Comparison of ENCODE assay signal across 8 mouse cellular contexts in the genomic region with DNA sequence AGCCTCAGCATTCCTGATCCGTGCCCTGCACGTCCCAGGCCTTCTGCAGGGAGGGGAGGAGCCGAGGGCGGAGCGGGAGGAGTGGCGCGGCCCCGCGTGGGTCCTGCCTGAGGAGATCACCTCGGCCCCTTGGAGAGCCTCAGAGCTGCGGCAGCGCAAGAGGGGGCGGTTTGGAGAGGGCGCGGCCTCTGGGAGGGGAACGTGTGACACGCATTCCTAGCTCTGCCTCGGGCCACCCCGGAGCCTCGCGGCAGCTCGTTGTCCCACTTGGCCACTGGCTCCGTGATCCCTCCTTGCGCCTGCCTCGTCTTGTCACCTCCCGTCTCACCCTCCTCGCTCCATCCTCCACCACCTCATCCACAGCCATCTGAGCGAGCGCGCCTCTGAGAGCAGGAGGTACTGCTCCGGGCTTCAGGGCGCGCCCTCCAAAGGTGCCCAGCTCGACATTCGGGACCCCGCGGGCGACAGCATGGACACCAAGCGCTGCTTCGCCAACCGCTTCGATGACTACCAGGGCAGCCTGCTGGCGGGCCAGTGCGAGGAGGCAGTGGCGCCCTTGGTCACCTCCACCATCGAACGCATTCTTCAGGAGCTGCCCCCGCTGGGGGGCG. TPM values are rescaled to one million over a fixed set of nuclear protein-coding genes. Genes with fewer than 3 reads are reported as not detected.
A peak's percentile ranks its signal among the peaks of the same experiment; 100 is the strongest.
DNase-seq lines count a peak whose midpoint lies in the region; ATAC-seq and TF ChIP-seq lines count a peak whose summit lies in the region.

TSS of gene Lancl3 (plus strand) at position 142 of the 611 bp plus-strand sequence.

- ATAC-seq in lung, embryonic 14.5 days (ENCODE audit: insufficient read depth) = peak; percentile 88

- H3K9me3 ChIP-seq in lung, embryonic 14.5 days (ENCODE audit: low read depth, low read length) = no peaks in the 10 kb centered on the region

- no peak within 1 kb of the TSS for H3K27ac ChIP-seq in lung, embryonic 14.5 days (ENCODE audit: low read depth)

- H3K4me3 ChIP-seq in lung, embryonic 14.5 days (ENCODE audit: low read depth, low read length) = peak within 1 kb of the TSS; percentile 41

- peak within 1 kb of the TSS; percentile 20 for H3K9ac ChIP-seq in lung, embryonic 14.5 days

- DNase-seq in urinary bladder, adult 18-20 months (ENCODE audit: low spot score in 2 of 2) = peak; percentile 30 to 42
- DNase-seq in urinary bladder, postnatal 10 days (ENCODE audit: low spot score) = no peak
- peak; percentile 58 to 69 for DNase-seq in cerebellum, postnatal 25 days
- DNase-seq in heart, adult 9 months (ENCODE audit: low spot score in 2 of 2) = peak; percentile 21 to 30
- peak; percentile 62 for DNase-seq in kidney, adult 18-20 months
- peak; percentile 40 for DNase-seq in lung, embryonic 14.5 days
- DNase-seq in ovary, postnatal 10 days (ENCODE audit: low spot score) = peak; percentile 5
- no peak for DNase-seq in left cerebral cortex, adult 9 months (ENCODE audit: low spot score in 2 of 2)

- H3K4me1 ChIP-seq in lung, embryonic 14.5 days (ENCODE audit: insufficient read depth) = no peaks in the 10 kb centered on the region

- H3K27me3 ChIP-seq in lung, embryonic 14.5 days (ENCODE audit: insufficient read depth, low read length) = no peaks in the 10 kb centered on the region

- TF ChIP-seq CTCF in lung, embryonic 14.5 days (IDR thresholded peaks at IDR 0.05; ENCODE audit: low read depth) = no peak

- H3K36me3 ChIP-seq in lung, embryonic 14.5 days (ENCODE audit: insufficient read depth) = no peaks in the 10 kb centered on the region

- WGBS in lung, embryonic 14.5 days = 9% methylated on average over 35 of the region's 49 CpGs

- H3K4me2 ChIP-seq in lung, embryonic 14.5 days = peak within 1 kb of the TSS; percentile 66

RNA-seq across cellular contexts. Expression of gene Lancl3, which starts in this region (rescaled TPM):
- 1.1 and 1.4 TPM in 2 replicates for polyA plus RNA-seq in lung, embryonic 14.5 days (2014; fragmentation: Nextera tagmentation; extraction: Ambion mirVana)

Comparison
In these comparisons a context has a peak if more than half of its experiments do, and no peak if none do; other contexts are left out.
1. DNase-seq: peak in urinary bladder, adult 18-20 months (2 of 2), cerebellum, postnatal 25 days (2 of 2), heart, adult 9 months (2 of 2), kidney, adult 18-20 months (single experiment), lung, embryonic 14.5 days (single experiment) and ovary, postnatal 10 days (single experiment); none in urinary bladder, postnatal 10 days (single experiment) and left cerebral cortex, adult 9 months (0 of 2).